Mouse (Mus musculus): ENCODE data around the gene 1810009A15Rik. TPM values are rescaled to one million over a fixed set of nuclear protein-coding genes. Genes with fewer than 3 reads are reported as not detected.
"Not testable (repeated sequence)": the region's sequence is repeated elsewhere in the genome, so short reads cannot be mapped to it uniquely, and the experiment has no call there.

The 1810009A15Rik gene
- polyA plus RNA-seq, 1 experiment from 2014 or later, result 86.6 TPM

GRCm38 (mm10) chr19:8850402-8850901 is 38.2 kb upstream of the 1810009A15Rik start, which contains the start of gene Lrrn4cl:
Gene Lrrn4cl, plus strand, starts transcription at chr19:8850768.
- ATAC-seq (ENCODE audit: low read depth) (peak; percentile 73; the same call in 1 of the 2 replicates), DNase-seq (ENCODE audit: low spot score) (peak; percentile 72)
- Histone ChIP-seq H3K27ac (replicated peaks; ENCODE audit: low read depth, low read length) (peak within 1 kb of the TSS; percentile 46), H3K36me3 (ENCODE audit: control insufficient read depth, insufficient read depth, low read length) (peaks cover 24% of the 10 kb centered on the region; the same call in 1 of the 2 replicates), H3K4me1 (ENCODE audit: control insufficient read depth, insufficient read depth, low read length) (0 out of 2 replicates have a peak, but pooled peaks cover 3% of the 10 kb centered on the region), H3K27me3 (replicated peaks; ENCODE audit: control insufficient read depth, insufficient read depth, low read length) (no peaks in the 10 kb centered on the region), H3K4me2 (ENCODE audit: low read depth, low read length) (peak within 1 kb of the TSS; percentile 28; the same call in 1 of the 2 replicates), H3K9me3 (ENCODE audit: control insufficient read depth, low read length) (no peaks in the 10 kb centered on the region), H3K4me3 (ENCODE audit: low read depth, low read length) (no peak within 1 kb of the TSS), H3K9ac (ENCODE audit: low read depth, low read length) (peak within 1 kb of the TSS; percentile 37; the same call in 1 of the 2 replicates)
- 12% methylated on average over 7 of the region's 7 CpGs for WGBS

GRCm38 (mm10) chr19:8851639-8852038 is 37.0 kb upstream of the 1810009A15Rik start:
- peaks cover 13% of the 10 kb centered on the region; the same call in 1 of the 2 replicates for H3K36me3 ChIP-seq (ENCODE audit: control insufficient read depth, insufficient read depth, low read length)
- WGBS, result 55% methylated on average over 7 of the region's 7 CpGs
- no peak for ATAC-seq (ENCODE audit: low read depth)
- 0 out of 2 replicates have a peak, but pooled peaks cover 3% of the 10 kb centered on the region for H3K4me1 ChIP-seq (ENCODE audit: control insufficient read depth, insufficient read depth, low read length)
- H3K9me3 ChIP-seq (ENCODE audit: control insufficient read depth, low read length), result no peaks in the 10 kb centered on the region
- no peak overlapping the region for H3K27ac ChIP-seq (replicated peaks; ENCODE audit: low read depth, low read length)
- DNase-seq (ENCODE audit: low spot score), result no peak
- H3K4me3 ChIP-seq (ENCODE audit: low read depth, low read length), result no peak overlapping the region
- no peak overlapping the region for H3K9ac ChIP-seq (ENCODE audit: low read depth, low read length)
- no peaks in the 10 kb centered on the region for H3K27me3 ChIP-seq (replicated peaks; ENCODE audit: control insufficient read depth, insufficient read depth, low read length)
- no peak overlapping the region for H3K4me2 ChIP-seq (ENCODE audit: low read depth, low read length)

GRCm38 (mm10) chr19:8852236-8852928 is 36.3 kb upstream of the 1810009A15Rik start:
- Histone ChIP-seq H3K27me3 (replicated peaks; ENCODE audit: control insufficient read depth, insufficient read depth, low read length) (no peaks in the 10 kb centered on the region), H3K9ac (ENCODE audit: low read depth, low read length) (no peak overlapping the region), H3K4me2 (ENCODE audit: low read depth, low read length) (no peak overlapping the region), H3K36me3 (ENCODE audit: control insufficient read depth, insufficient read depth, low read length) (peaks cover 6% of the 10 kb centered on the region; the same call in 1 of the 2 replicates), H3K9me3 (ENCODE audit: control insufficient read depth, low read length) (no peaks in the 10 kb centered on the region), H3K4me3 (ENCODE audit: low read depth, low read length) (no peak overlapping the region), H3K4me1 (ENCODE audit: control insufficient read depth, insufficient read depth, low read length) (0 out of 2 replicates have a peak, but pooled peaks cover 3% of the 10 kb centered on the region), H3K27ac (replicated peaks; ENCODE audit: low read depth, low read length) (no peak overlapping the region)
- DNase-seq (ENCODE audit: low spot score) (no peak), ATAC-seq (ENCODE audit: low read depth) (peak; percentile 31; the same call in 1 of the 2 replicates)
- WGBS, result 56% methylated on average over 10 of the region's 10 CpGs

DNA sequence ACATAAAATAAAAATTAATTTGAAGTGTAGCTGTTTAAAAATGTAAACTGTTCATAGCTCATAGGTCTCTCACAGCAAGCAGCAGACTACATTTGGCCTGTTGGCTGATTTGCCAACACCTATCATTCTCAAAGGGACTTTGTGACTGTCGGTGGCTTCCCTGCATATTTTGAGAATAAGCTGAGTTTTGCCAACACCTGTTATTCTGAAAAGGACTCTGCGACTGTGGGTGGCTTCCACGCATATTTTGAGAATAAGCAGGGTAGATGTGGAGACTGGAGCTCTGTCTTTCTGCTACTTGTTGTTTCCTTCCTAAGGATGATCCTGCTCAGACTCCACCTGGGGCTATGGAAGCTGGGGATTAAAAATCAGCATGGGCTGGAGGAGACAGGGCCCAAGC is 35.5 kb upstream of the 1810009A15Rik start:
- H3K36me3 ChIP-seq (ENCODE audit: control insufficient read depth, insufficient read depth, low read length), result no peaks in the 10 kb centered on the region
- H3K9ac ChIP-seq (ENCODE audit: low read depth, low read length), result no peak overlapping the region
- no peaks in the 10 kb centered on the region for H3K27me3 ChIP-seq (replicated peaks; ENCODE audit: control insufficient read depth, insufficient read depth, low read length)
- H3K4me3 ChIP-seq (ENCODE audit: low read depth, low read length), result no peak overlapping the region
- ATAC-seq (ENCODE audit: low read depth), result no peak
- 80% methylated on average over 3 of the region's 3 CpGs for WGBS
- H3K27ac ChIP-seq (replicated peaks; ENCODE audit: low read depth, low read length), result no peak overlapping the region
- H3K9me3 ChIP-seq (ENCODE audit: control insufficient read depth, low read length), result no peaks in the 10 kb centered on the region
- no peak for DNase-seq (ENCODE audit: low spot score)
- H3K4me2 ChIP-seq (ENCODE audit: low read depth, low read length), result no peak overlapping the region
- 0 out of 2 replicates have a peak, but pooled peaks cover 3% of the 10 kb centered on the region for H3K4me1 ChIP-seq (ENCODE audit: control insufficient read depth, insufficient read depth, low read length)

DNA sequence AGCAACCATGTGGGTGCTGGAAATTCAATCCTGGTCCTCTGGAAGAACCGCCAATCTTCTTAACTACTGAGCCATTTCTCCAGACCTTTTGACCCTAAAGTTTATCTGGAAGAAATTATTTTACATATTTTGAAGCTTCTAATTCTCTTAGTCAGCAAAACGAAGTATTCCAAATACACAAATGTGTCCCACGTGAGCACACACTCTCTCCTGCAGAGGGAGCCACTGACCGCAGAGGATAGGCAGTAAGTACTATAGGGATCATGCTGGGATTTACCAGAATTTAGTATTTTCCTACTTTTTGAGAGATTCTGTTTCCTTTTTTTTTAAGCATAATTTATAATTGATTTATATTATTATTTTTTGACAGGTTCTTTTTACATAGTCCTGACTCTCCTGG is 31.0 kb upstream of the 1810009A15Rik start:
- H3K36me3 ChIP-seq (ENCODE audit: control insufficient read depth, insufficient read depth, low read length), result no peaks in the 10 kb centered on the region
- no peaks in the 10 kb centered on the region for H3K9me3 ChIP-seq (ENCODE audit: control insufficient read depth, low read length)
- ATAC-seq (ENCODE audit: low read depth) (no peak), DNase-seq (ENCODE audit: low spot score) (peak; percentile 41)
- H3K9ac ChIP-seq (ENCODE audit: low read depth, low read length), result no peak overlapping the region
- H3K27me3 ChIP-seq (replicated peaks; ENCODE audit: control insufficient read depth, insufficient read depth, low read length), result no peaks in the 10 kb centered on the region
- WGBS, result 43% methylated on average over 4 of the region's 4 CpGs
- H3K4me2 ChIP-seq (ENCODE audit: low read depth, low read length), result no peak overlapping the region
- no peak overlapping the region for H3K27ac ChIP-seq (replicated peaks; ENCODE audit: low read depth, low read length)
- no peaks in the 10 kb centered on the region for H3K4me1 ChIP-seq (ENCODE audit: control insufficient read depth, insufficient read depth, low read length)
- no peak overlapping the region for H3K4me3 ChIP-seq (ENCODE audit: low read depth, low read length)

DNA sequence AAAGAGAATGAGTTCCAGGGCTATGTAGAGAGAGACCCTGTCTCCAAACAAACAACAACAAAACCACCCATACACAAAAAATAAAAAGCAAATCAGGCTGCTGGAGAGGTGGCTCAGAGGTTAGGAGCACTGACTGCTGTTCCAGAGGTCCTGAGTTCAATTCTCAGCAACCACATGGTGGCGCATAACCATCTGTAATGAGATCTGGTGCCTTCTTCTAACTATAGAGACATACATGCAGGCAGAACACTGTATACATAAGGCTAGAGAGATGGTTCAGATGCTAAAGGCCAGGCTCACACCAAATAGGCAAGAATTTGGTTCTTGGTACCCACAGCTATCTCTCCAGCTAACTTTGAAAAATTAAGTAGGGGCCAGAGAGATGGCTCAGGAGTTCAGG is 29.6 kb upstream of the 1810009A15Rik start:
- no peak for DNase-seq (ENCODE audit: low spot score)
- WGBS, result 15% methylated on average over 1 of the region's 1 CpGs

GRCm38 (mm10) chr19:8864265-8864664 is 24.4 kb upstream of the 1810009A15Rik start:
- no peaks in the 10 kb centered on the region for H3K36me3 ChIP-seq (ENCODE audit: control insufficient read depth, insufficient read depth, low read length)
- no peak overlapping the region for H3K9ac ChIP-seq (ENCODE audit: low read depth, low read length)
- no peak overlapping the region for H3K27ac ChIP-seq (replicated peaks; ENCODE audit: low read depth, low read length)
- DNase-seq (ENCODE audit: low spot score) (no peak), ATAC-seq (ENCODE audit: low read depth) (no peak)
- H3K4me3 ChIP-seq (ENCODE audit: low read depth, low read length), result no peak overlapping the region
- no peak overlapping the region for H3K4me2 ChIP-seq (ENCODE audit: low read depth, low read length)
- H3K9me3 ChIP-seq (ENCODE audit: control insufficient read depth, low read length), result no peaks in the 10 kb centered on the region
- no peaks in the 10 kb centered on the region for H3K27me3 ChIP-seq (replicated peaks; ENCODE audit: control insufficient read depth, insufficient read depth, low read length)
- H3K4me1 ChIP-seq (ENCODE audit: control insufficient read depth, insufficient read depth, low read length), result no peaks in the 10 kb centered on the region
- WGBS, result 80% methylated on average over 6 of the region's 6 CpGs

More for the DNA sequence above, 29.6 kb upstream of the 1810009A15Rik start:
- Histone ChIP-seq H3K4me3 (ENCODE audit: low read depth, low read length) (no peak overlapping the region), H3K27me3 (replicated peaks; ENCODE audit: control insufficient read depth, insufficient read depth, low read length) (no peaks in the 10 kb centered on the region), H3K4me1 (ENCODE audit: control insufficient read depth, insufficient read depth, low read length) (no peaks in the 10 kb centered on the region), H3K36me3 (ENCODE audit: control insufficient read depth, insufficient read depth, low read length) (no peaks in the 10 kb centered on the region), H3K27ac (replicated peaks; ENCODE audit: low read depth, low read length) (no peak overlapping the region), H3K4me2 (ENCODE audit: low read depth, low read length) (no peak overlapping the region), H3K9me3 (ENCODE audit: control insufficient read depth, low read length) (no peaks in the 10 kb centered on the region), H3K9ac (ENCODE audit: low read depth, low read length) (no peak overlapping the region)
- no peak for ATAC-seq (ENCODE audit: low read depth)

GRCm38 (mm10) chr19:8870381-8870780 is 18.3 kb upstream of the 1810009A15Rik start:
- not testable (repeated sequence) for DNase-seq (ENCODE audit: low spot score); H3K27ac ChIP-seq (replicated peaks; ENCODE audit: low read depth, low read length); H3K4me1 ChIP-seq (ENCODE audit: control insufficient read depth, insufficient read depth, low read length); H3K9me3 ChIP-seq (ENCODE audit: control insufficient read depth, low read length); ATAC-seq (ENCODE audit: low read depth); H3K27me3 ChIP-seq (replicated peaks; ENCODE audit: control insufficient read depth, insufficient read depth, low read length); H3K9ac ChIP-seq (ENCODE audit: low read depth, low read length)
- peak overlapping the region; percentile 78; the same call in 1 of the 2 replicates for H3K4me3 ChIP-seq (ENCODE audit: low read depth, low read length)
- 67% methylated on average over 3 of the region's 3 CpGs for WGBS
- H3K4me2 ChIP-seq (ENCODE audit: low read depth, low read length), result peak overlapping the region; percentile 90
- H3K36me3 ChIP-seq (ENCODE audit: control insufficient read depth, insufficient read depth, low read length), result peaks cover 21% of the 10 kb centered on the region

Data from embryonic facial prominence, embryonic 14.5 days (tissue).